Mouse (Mus musculus): ENCODE measurements around the gene Celf1.

Gene Celf1

DNA sequence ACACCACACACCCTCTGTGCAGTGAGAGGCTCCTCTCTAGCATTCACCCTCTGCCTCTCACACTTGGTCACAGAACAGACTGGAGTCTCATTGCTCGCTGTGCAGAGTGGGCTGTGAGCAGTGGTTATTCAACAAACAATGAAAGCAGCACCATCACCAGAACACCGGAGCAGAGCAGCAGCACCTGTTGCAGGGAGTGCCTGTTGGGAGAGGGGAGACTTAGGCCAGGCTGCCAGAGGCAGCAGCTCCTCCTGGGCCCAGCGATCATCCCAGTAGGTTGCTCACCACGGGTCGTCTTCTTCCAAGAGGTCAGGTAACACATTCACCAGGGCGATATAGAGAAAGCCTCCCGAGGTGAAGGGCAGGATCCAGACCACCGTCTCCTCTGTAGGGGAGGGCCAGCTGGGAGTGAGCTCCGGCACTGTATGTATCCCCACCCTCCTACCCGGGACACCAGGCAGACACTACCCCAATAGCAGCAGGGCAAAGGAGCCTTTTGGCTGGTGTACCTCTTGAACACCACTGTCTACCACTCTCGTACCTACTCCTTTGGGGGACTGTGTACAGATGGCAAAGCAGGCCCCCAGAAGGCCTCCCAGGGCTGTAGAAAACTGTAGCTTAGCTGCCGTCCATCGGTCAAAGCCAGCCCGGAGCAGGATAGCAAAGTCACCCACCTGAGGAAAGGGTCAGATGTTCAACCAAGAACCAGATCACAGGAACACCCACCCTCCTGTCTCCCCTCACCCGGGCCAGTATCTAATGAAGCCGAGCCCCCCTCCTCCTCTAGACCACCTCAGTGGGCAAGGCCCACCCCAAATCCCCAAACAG lies 122.8 kb downstream of the Celf1 start:
- no peak for DNase-seq (ENCODE audit: low spot score)

DNA sequence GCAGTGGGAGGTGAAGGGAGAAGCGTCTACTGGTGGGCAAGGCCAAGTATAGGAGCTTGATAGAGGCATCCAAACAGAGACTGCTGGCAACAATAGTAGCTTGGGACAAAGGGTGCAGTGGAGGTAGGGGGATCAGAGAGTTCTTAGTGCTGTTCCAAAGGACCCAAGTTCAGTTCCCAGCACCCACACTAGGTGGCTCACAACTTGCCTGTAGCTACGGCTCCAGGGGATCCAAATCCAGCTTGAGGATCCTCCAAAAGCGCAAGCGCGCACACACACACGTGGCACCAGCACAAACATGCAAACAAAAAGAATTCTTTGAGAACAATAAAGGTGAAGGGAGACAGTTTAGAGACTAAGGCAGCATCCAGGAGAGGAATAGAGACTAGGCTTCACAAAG lies 124.0 kb downstream of the Celf1 start:
- no peak for DNase-seq (ENCODE audit: low spot score)

DNA sequence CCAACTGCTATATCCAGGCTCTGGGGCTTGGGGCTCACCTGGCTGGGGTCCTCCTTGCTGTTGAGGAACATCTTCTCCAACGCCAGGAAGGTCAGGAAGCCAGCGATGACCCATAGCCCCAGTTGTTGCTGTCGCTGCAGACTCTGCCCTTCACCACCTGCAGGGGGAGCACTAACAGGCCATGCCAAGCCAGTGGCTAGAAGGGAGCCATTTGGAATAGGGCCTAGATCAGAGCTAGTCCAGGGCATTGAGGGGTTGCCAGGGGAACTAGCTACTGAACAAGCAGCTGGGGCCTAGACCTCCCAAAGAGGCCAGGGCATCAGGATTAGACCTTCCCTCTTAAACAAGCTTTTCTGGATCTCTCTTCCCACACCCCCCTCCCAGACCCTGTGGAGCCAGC lies 125.4 kb downstream of the Celf1 start:
- no peak for DNase-seq (ENCODE audit: low spot score)

DNA sequence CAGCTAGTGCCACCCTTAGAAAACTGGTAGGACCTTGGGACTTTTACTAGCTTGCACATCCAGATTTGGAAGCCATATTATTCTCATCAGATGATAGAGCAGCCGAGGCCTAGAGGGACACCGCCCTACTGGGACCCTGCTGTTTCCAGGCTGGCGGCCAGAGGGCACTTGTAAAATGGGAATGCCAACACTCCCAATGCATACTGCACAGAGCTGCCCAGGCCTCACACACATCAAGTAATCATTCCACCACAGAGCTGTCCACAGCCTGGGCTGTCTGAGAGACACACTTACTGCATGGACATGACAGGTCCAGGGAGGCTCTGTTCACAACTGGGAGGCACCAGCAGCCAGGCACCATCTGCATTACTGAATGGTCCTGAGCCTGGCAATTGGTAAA lies 126.3 kb downstream of the Celf1 start:
- no peak for DNase-seq (ENCODE audit: low spot score)

DNA sequence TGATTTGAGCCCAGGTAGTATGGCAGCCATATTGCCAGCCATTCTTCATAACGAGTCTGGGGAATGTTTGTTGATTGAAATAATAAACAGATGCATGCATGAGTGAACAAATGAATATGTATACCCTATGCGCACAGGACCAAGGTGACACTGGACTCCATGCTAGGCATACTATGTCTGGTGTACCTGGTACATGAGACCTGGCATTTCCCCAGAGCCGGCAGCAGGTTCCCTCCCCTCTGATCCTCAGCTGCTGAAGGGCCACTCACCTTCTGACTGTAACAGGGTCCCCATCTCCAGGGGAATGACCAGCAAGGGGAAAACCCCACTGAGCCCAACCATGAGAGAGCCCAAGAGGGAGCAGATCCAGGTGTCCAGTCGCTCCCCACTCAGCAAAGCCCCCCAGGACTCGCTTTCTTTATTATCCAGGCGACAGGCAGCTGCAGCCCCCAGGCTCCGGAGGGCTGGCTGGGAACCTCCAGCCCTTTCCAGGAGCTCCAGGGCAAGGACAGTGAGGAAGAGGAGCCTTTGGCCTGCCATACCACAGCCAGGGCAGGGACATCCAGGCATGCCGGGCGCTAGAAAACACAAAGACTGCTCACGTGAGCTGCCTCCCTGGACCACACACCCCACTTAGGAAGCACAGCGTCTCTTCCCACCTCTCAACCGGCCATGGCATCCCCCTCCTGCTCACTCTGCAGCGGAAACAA lies 128.1 kb downstream of the Celf1 start:
- no peak for DNase-seq (ENCODE audit: low spot score)

DNA sequence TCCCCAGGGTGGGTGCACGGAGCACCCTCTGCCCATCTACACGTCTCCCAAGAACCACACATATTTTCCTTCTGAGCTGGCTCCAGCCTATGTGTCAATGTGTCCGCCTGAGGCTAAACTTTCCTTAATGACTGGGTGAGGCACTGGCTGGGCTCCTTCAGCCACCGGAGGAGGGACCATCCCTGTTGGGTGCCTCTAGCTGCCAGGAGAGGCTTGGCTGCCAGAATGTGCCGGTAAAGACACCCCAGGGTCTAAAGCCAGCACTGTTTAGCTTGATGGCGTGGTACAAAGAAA lies 128.6 kb downstream of the Celf1 start:
- no peak for DNase-seq (ENCODE audit: low spot score)
